Mouse (Mus musculus) C2C12 (cell line): Measurements from ENCODE around the gene Mrpl54. TPM values are rescaled to one million over a fixed set of nuclear protein-coding genes. Genes with fewer than 3 reads are reported as not detected.

Experiments used
- H3K27me3 ChIP-seq: one replicate; pipeline ENCODE4 v1.6.1; 2011; ENCODE audit not compliant: control insufficient read depth, insufficient read depth, insufficient read length
- H3K36me3 ChIP-seq: one replicate; pipeline ENCODE4 v1.6.1; 2011; ENCODE audit not compliant: control insufficient read depth, insufficient read depth
- H3K4me3 ChIP-seq: one replicate; pipeline ENCODE4 v1.5.1; 2011; ENCODE audit warnings: mild to moderate bottlenecking, control low read depth; ENCODE audit not compliant: poor library complexity, insufficient read depth, severe bottlenecking
- H3K79me2 ChIP-seq: one replicate; pipeline ENCODE4 v1.6.1; 2011; ENCODE audit not compliant: control insufficient read depth, insufficient read depth
- H3K79me3 ChIP-seq: one replicate; pipeline ENCODE4 v1.6.1; 2011; ENCODE audit warnings: low read depth, control low read depth
- H3ac ChIP-seq: one replicate; pipeline ENCODE3; 2011; ENCODE audit warnings: low read depth; ENCODE audit not compliant: control insufficient read depth, insufficient read length
- CEBPB ChIP-seq: IDR thresholded peaks from one replicate; pipeline ENCODE4 v1.6.1; 2011; ENCODE audit warnings: low read depth, mild to moderate bottlenecking, control low read depth, moderate library complexity
- CTCF ChIP-seq: IDR thresholded peaks from one replicate; pipeline ENCODE4 v1.5.1; 2011; ENCODE audit not compliant: control insufficient read depth, insufficient read depth, insufficient read length
- FOSL1 ChIP-seq: IDR thresholded peaks from one replicate; pipeline ENCODE4 v1.8.0; 2011; ENCODE audit warnings: mild to moderate bottlenecking, low read length; ENCODE audit not compliant: poor library complexity, insufficient read depth, severe bottlenecking
- MAX ChIP-seq: IDR thresholded peaks from one replicate; pipeline ENCODE4 v1.6.1; 2011; ENCODE audit warnings: mild to moderate bottlenecking, control low read depth
- MYOD1 ChIP-seq: IDR thresholded peaks from one replicate; pipeline ENCODE4 v1.6.1; 2011; ENCODE audit warnings: low read depth; ENCODE audit not compliant: control insufficient read depth, insufficient read length
- MYOG ChIP-seq: IDR thresholded peaks from one replicate; pipeline ENCODE4 v1.6.1; 2011; ENCODE audit not compliant: control insufficient read depth, insufficient read length; ENCODE audit errors: extremely low read depth
- USF1 ChIP-seq: IDR thresholded peaks from one replicate; pipeline ENCODE4 v1.6.1; 2011; ENCODE audit warnings: low read depth, mild to moderate bottlenecking, control low read depth, moderate library complexity
- polyA plus RNA-seq: library from polyadenylated mRNA; unstranded; fragments of >200 nt; fragmentation: generic; extraction: Trizol; gene quantifications from one replicate; pipeline ENCODE4 v1.2.1, GENCODE M21; 2012; ENCODE audit warnings: missing spikeins

Gene Mrpl54
- polyA plus RNA-seq, 1 experiment: 174 TPM

DNA sequence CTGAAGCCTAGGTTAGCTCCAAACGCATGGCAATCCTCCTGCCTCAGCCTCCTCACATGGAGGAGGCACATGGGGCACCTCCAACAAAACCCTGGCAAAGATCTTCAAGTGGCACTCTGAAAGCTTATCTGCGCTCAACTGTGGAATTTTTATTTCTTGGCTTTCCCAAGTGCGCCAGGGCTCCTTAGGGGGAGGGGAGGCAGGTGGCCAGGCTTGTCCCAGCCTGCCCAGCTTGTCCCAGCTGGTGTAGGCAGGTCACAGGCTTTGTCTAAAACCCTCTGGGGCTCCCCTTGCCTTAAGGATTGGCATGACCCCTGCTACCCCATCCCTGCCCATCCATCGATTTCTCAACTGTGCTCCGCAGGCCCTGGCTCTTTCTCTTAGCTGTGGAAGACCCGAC lies 17.5 kb upstream of the Mrpl54 start:
- peaks cover 29% of the 10 kb centered on the region for H3K27me3 ChIP-seq
- no peaks in the 10 kb centered on the region for H3K36me3 ChIP-seq
- no peak overlapping the region for H3ac ChIP-seq
- TF ChIP-seq CTCF (no peak), FOSL1 (no peak), CEBPB (no peak), MAX (no peak), MYOG (no peak), USF1 (no peak), MYOD1 (no peak)
- H3K79me2 ChIP-seq: no peaks in the 10 kb centered on the region
- H3K4me3 ChIP-seq: no peak overlapping the region
- H3K79me3 ChIP-seq: no peaks in the 10 kb centered on the region

DNA sequence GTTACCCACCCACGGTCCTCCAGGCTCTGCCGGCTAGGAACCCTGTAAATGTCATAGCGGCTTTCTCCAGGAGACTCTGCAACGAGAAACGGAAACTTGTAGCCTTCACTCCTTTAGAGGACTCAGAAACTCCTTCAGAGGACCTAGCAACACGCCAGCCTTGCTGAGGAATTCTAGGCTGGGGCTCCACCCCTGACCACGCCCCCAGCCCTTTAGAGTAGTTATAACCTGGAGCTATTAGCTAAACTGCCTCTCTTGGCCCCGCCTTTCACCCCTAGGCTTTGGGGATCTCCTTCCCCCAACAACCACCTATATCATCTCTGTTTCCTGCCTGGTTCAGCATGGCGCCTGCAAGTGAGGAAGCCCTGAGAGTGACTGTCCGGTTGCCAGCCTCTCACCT lies 12.8 kb upstream of the Mrpl54 start:
- TF ChIP-seq CEBPB: no peak
- TF ChIP-seq FOSL1: no peak
- no peak for TF ChIP-seq CTCF
- no peak for TF ChIP-seq MYOD1
- TF ChIP-seq USF1: no peak
- TF ChIP-seq MAX: no peak
- TF ChIP-seq MYOG: no peak
- Histone ChIP-seq H3K79me3 (no peaks in the 10 kb centered on the region), H3ac (no peak overlapping the region), H3K27me3 (peaks cover 18% of the 10 kb centered on the region), H3K36me3 (no peaks in the 10 kb centered on the region), H3K4me3 (no peak overlapping the region), H3K79me2 (no peaks in the 10 kb centered on the region)

DNA sequence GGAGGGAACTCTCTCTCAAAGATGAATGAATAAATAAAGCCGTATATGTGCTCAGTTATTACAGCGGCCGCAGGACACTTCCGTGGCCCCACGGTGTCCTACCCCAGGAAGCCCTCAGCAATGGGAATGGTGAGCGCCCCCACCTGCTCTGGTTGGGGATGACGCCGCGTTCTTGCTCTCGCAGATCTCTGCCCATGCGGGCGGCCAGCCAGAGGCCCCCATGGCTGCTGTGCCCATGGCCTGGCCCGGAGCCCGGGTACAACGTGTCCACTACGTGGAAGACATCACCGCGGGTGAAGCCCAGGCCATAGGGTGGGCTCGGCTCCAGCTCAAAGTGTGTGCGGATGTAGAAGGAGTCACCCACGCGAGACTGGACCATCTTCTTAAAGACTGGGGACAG lies 10.9 kb upstream of the Mrpl54 start:
- no peaks in the 10 kb centered on the region for H3K27me3 ChIP-seq
- no peak overlapping the region for H3K4me3 ChIP-seq
- no peaks in the 10 kb centered on the region for H3K36me3 ChIP-seq
- no peak overlapping the region for H3ac ChIP-seq
- H3K79me2 ChIP-seq: no peaks in the 10 kb centered on the region
- no peak for TF ChIP-seq MAX
- no peak for TF ChIP-seq MYOD1
- no peak for TF ChIP-seq FOSL1
- TF ChIP-seq USF1: no peak
- TF ChIP-seq CEBPB: no peak
- no peak for TF ChIP-seq CTCF
- no peak for TF ChIP-seq MYOG
- H3K79me3 ChIP-seq: no peaks in the 10 kb centered on the region

DNA sequence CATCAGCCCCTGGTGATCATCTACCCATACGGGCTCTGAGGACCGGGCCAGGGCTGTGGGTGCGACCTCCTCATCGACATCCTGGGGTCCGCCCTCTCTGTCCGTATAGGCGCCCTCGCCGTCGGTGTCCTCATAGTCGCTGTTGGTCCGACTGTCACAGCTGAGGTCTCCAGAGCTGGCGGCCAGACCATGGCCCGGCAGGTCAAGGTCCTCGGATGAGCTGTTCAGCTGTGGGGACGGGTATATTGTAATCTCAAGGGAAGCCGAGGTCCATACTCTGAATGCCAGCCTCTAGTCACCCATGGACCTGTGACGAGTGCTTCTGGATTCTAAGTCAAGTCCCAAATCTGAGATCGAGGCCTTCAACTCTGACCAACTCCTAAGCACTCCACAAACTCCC lies 7.1 kb upstream of the Mrpl54 start:
- peaks cover 9% of the 10 kb centered on the region for H3K79me2 ChIP-seq
- TF ChIP-seq MYOD1 (no peak), CTCF (no peak), CEBPB (no peak), MYOG (no peak), USF1 (no peak), FOSL1 (no peak), MAX (no peak)
- H3ac ChIP-seq: no peak overlapping the region
- no peaks in the 10 kb centered on the region for H3K27me3 ChIP-seq
- peaks cover 4% of the 10 kb centered on the region for H3K79me3 ChIP-seq
- H3K4me3 ChIP-seq: no peak overlapping the region
- peaks cover 11% of the 10 kb centered on the region for H3K36me3 ChIP-seq

DNA sequence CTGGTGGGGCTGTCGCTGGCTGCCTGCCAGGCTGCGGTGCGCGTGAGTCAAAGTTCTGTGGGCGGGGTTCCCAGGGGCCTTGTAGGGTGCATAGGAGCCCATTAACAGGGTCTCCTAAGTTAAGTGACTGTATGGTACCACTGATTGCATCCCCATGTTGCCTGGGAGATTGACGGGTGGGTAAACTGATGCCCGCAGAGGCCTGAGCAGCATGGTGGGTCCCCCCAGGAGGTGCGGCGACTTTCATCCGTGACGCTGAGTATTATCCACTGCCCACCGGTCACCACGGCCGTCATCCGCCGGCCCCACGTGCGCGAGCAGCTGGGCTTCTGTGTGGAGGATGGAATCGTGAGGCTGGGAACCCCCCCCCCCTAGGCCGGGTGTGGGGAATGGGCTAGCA lies 5.6 kb upstream of the Mrpl54 start:
- H3K27me3 ChIP-seq: no peaks in the 10 kb centered on the region
- H3ac ChIP-seq: no peak overlapping the region
- H3K79me3 ChIP-seq: peaks cover 4% of the 10 kb centered on the region
- peaks cover 19% of the 10 kb centered on the region for H3K79me2 ChIP-seq
- H3K4me3 ChIP-seq: no peak overlapping the region
- H3K36me3 ChIP-seq: peaks cover 11% of the 10 kb centered on the region
- no peak for TF ChIP-seq MYOD1
- TF ChIP-seq FOSL1: no peak
- no peak for TF ChIP-seq MYOG
- TF ChIP-seq CEBPB: no peak
- TF ChIP-seq CTCF: no peak
- no peak for TF ChIP-seq MAX
- TF ChIP-seq USF1: no peak

DNA sequence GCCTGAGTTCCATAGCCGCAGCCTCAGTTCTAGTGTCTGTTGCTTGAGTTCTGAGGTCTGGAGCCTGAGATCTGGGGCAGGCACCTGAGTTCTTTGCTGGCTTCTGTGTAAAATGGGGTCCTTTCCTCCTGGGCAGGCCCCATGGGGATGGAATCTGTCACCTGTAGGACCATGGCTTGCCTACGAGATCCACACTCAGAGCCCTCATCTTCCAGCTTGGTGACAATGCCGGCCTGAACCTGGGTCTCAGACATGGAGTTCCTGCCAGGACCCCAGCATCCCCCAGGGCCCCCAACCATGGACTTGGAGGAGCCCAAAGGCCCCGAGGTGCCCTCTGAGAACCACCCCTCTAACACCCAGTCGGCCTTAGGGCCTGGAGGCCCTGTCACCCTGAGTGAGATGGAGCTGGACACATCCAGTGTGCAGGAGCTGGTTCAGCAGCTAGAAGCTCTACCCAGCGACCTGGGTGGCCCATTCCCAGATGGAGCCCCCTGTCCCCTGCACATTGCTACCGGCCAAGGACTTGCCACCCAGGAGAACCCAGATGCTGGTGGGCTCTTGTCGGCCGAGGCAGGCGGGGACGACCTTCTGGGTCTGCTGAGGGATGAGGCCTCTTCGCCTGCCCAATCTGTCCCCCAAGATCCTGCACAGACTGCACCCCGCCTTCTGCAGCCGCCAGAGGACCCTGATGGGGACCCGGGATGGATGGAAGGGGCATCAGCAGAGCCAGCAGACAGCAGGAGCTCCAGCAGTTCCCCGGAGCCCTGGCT lies 2.1 kb upstream of the Mrpl54 start:
- H3K4me3 ChIP-seq: peak overlapping the region; percentile 75
- H3K79me3 ChIP-seq: peaks cover 13% of the 10 kb centered on the region
- peak overlapping the region; percentile 99 for H3ac ChIP-seq
- peaks cover 24% of the 10 kb centered on the region for H3K36me3 ChIP-seq
- TF ChIP-seq FOSL1: no peak
- TF ChIP-seq USF1: no peak
- TF ChIP-seq MAX: no peak
- TF ChIP-seq CTCF: no peak
- no peak for TF ChIP-seq CEBPB
- no peak for TF ChIP-seq MYOG
- no peak for TF ChIP-seq MYOD1
- H3K27me3 ChIP-seq: no peaks in the 10 kb centered on the region
- peaks cover 41% of the 10 kb centered on the region for H3K79me2 ChIP-seq
